Mouse (Mus musculus): ENCODE data around the gene Trpm3.

Gene Trpm3

DNA sequence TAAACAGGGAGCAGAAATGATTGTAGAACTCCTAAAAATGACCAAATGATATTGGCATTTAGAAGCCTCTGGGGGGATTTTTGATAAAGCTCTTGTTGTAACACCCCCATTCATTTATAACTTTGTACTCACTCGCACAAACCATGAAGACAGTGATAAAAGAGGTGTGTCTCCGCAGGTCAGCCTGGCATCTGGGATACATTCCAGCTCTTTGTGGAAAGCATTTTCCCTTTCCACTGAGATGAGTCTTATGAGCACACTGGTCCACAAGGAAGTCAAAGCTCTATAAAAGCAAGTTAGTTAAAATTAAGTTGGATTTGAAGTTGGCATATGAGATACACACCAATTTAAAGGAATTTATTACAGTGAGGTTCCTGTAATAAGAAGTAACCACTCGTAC, 600.4 kb downstream of the Trpm3 start:
- no peak for DNase-seq (ENCODE audit: low read depth, low spot score)

DNA sequence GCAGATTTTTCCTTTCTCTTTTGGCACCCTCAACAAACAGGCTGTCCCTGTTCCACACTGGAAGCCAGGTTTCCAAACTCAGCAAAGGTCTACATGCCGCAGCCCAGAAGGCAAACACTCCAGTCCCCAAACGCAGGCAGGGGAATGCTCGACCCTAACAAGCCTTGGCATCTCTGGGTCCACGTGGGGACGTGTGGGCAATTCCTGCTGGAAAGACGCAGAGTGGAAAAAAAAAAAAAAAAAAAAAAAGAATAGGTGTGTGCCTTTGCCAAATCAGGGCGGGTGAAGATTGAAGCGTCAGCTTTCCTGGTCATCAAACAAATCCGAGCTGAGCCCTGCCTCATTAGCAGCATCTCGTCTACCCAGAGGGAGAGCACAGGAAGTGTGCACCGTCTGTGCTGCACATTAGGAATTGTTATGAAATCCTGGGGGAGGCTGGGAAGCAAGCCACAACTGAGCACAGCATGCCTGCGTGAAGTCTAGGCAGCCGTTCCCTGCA, 614.5 kb downstream of the Trpm3 start:
- DNase-seq (ENCODE audit: low read depth, low spot score) = no peak

DNA sequence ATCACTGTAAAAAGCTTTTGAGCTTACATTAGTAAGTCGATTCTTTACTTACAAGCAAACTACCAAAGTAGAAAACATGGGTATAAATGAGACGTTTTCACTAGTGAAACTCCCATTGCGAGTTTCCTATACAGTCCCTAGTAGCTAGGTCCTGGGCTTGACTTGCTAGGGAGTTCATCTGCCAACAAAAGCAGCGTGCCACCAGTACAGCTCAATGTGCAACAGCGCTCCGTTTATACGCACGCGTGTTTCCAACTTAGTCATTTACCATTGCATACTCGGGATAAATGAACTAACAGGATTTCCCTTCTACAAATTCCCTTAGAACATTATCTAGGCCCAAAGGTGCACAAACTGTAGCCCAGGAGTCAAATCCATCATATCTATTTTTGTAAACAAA, 615.2 kb downstream of the Trpm3 start:
- no peak for DNase-seq (ENCODE audit: low read depth, low spot score)

DNA sequence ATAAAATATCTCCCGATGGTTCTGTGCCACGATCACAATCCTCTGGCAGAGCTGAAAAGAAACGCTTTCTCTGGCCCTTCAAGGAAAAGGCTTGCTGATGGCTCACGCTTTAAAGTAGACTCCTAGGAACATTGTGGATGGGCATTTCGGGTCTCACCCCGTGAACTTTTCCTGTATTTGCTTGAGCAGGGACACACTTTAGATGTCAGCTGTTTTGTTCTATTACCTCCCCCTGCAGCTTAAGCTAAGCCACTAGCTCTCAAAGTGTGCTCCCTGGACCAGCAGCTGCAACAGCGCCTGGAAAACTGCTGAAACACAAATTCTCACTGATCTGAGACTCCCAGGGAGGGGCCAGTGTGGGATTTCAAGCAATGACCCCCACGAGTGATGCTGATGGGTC, 615.7 kb downstream of the Trpm3 start:
- no peak for DNase-seq (ENCODE audit: low read depth, low spot score)

DNA sequence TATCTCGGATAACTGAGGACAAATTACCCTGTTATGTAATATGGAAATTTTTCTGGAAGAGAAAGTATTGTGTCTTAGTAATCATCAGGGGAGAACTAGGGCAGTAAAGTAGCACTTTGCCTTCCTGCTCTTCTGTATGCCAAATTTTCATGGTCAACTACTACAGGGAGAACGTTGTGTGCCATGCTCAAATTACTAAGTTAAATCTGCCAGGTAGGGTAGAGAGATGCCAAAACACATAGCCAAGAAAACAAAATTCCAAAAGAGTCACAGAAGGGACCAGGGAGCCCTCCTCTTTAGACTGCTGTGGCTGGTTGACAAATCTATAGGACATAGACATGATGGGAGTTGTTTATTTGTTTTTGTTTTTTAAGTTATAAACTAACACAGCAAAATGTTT, 619.6 kb downstream of the Trpm3 start:
- no peak for DNase-seq (ENCODE audit: low read depth, low spot score)

DNA sequence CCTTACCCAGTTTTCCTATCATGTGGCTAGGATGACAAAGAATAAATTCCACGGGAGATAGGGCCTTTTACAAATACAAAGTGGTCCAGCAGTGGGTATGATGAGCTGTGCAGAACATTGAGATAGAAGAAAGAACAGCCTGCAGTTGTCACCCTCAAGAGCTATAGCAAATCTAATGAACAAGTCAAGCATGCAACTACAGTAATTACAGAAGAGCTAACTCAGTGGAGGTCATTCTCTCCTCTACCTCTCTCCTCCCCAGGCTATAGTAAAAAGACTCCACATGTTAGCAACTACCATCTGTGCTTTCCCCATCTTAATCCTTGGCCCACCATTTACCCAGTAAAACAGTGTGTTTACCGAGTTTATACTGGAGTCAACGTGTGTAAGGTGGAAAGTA, 629.4 kb downstream of the Trpm3 start:
- DNase-seq (ENCODE audit: low read depth, low spot score) = no peak

DNA sequence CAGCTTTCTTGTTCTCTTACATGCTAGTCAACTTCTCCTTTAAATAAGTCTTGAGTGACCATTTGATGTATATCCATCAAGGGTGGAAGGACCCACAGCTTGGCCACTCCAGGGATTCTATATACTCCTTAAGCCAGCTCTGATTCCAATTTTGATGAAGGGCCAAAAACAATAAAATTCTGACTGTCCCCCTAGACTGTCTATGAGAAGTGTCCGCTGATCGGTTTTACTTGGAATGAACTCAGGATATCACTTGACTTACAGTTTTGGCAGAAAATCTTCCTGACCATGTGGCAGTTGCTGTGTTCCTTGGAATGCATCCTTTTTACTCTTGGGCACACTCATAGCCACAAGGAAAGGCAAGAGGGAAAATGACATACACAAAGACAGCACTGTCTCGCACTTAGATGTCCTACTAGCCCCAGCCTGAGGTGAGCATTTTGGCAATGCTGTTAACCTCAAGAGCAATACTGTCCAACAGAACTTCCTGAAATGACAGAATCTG, 636.4 kb downstream of the Trpm3 start:
- DNase-seq (ENCODE audit: low read depth, low spot score) = no peak

DNA sequence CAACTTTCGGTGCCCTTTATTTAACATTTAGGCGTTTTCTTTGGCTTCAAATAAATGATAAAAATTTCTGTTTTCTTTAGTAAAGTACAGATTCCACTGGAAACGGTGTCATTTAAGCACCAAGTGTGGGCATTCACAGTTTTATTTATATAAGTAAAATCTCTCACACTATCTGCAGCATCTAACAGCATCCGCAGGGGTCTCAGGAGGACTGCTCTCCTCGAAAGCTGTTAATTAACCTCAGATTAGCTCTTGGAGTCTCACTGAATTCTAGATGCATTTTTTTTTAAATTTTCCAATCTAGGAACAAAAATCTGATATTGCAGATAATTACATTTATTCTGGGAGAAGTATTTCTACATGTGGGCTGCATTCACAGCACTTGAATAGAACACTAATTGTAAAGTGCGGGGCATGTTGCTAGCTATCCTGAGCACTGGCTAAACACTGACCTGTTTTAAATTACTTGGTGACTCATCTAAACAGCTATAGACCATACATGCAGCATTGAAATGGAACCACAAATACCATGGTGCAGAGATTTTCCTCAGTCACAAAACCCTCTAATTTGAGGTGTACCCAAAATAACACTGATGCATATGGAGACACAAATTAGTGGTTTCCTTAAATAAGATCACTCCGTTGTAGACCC, 641.5 kb downstream of the Trpm3 start:
- no peak for DNase-seq (ENCODE audit: low read depth, low spot score)

DNA sequence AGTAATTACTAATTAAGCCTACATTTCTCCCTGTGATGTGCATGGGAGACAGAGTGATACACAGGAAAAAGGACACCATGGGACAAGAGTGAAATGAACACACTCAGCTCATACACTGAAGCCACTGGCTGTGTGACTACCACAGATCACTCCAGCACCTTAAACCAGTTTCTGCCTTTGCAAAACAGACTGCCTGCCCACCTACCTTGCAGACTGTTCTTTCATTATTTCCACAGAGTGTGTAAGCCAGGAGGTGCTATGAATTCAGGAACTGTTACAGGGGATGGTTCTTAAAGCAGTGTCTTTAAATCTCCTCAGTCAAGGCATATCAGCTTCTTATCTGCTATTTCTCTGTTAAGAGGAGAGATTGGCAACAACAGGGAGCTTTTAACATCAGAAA, 642.7 kb downstream of the Trpm3 start:
- no peak for DNase-seq (ENCODE audit: low read depth, low spot score)

DNA sequence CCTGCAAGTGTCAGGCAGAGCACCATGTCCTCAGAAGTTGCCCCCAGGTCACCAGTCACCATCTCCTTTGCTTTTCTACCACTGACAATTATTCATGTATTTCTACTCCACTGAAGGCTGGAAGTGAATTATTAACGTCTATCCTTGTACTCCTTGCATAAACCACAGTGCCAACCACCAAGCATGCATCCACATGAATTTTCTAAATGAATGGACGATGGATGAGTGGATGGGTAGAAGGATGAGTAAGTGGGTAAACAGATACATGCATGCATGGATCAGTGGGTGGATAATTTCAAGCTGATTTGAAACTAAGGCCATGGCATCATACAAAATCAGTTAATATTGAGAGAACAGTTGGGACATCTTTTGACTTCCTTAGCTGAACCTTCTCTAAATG, 644.9 kb downstream of the Trpm3 start:
- no peak for DNase-seq (ENCODE audit: low read depth, low spot score)

DNA sequence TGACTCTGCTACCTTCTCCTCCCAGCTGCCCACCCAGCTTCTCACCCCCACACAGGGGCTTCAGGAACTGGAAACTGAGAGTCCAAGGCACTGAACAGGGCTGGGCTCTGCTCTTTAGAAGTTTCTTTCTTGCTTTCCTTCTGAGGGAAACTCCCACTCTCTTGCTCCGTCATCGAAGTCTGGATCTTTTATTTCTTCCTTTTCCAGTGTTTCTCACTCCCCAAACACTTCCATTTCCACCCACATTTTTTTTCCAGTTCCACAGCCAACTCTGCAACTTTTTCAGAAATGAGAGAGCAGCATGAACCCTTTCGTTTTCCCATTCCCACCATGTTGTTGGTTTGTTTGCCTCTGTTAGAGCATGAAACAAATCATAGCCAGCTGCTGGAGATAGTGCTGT, 650.9 kb downstream of the Trpm3 start:
- no peak for DNase-seq (ENCODE audit: low read depth, low spot score)

DNA sequence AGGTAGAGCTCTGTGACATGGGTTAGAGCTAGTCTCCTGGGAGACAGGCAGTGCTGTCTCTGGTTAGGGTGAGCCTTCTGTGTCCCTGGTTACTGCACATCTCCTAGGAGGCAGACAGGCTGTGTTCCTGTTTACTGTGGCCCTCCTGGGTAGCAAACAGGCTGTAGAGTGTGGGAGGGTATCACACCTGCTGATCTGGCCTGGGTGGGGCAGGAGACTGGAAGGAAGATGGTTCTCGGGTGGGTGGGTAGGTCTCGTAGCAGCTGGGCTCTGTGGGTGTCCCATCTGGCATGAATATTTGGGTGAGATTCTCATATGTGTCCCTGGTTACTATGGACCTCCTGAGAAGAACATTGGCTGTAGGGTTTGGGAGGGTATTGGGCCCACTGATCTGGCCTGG, 658.1 kb downstream of the Trpm3 start:
- no peak for DNase-seq (ENCODE audit: low read depth, low spot score)

DNA sequence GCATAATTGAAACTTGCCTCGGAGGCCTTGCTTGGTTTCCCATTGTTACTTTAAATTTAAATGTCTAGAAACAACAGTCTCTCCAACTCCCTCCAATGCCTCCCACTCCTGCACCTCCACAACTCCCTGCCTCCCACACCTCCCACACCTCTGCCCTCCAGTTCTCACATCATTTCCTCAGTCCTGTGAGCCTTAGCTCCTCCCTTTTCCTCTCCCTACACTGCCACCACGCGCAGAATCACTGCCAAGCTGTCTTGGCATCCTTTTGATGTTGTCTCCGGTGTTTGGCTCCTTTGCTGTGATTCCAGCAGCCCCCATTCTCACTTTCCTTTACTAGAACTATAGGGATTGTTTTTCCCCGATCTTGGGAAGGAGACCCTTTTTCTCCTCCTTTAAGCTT, 661.6 kb downstream of the Trpm3 start:
- DNase-seq (ENCODE audit: low read depth, low spot score) = no peak

DNA sequence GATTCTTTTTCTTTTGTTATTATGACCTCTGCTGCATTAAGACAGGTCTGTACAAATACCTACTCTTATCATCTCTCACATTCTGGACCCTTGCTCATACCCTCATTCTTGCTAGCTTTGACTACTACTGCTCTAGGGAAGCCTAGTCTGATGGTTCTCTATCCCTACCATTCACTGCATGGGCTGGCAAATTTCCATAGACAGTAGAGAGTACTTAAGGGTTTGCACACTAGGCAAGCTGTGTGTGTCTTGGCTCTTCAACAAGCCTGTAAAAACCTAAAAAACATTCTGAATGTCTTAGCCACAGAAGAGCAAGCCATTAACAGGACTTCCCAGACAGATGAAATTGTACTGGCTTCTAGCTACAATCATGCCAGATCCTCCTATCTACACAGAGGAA, 664.5 kb downstream of the Trpm3 start:
- DNase-seq (ENCODE audit: low read depth, low spot score) = no peak

DNA sequence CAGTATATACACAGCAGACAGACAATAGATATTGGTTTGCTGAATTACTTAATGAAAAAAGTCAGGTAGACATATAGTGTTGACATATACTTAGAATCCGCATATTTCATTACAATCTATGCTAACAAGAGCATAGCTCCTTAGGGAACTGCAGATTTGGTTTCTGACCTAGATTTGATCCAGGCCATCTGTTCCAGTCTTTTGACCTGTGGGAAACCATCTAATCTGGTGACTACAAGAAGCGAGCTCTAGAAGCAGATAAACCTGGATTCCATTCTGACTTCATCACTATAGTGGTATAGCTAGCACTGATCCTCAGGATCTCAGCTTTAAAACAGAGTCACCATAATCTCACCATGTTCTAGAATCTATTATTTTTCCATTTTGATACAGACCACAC, 665.5 kb downstream of the Trpm3 start:
- DNase-seq (ENCODE audit: low read depth, low spot score) = no peak

DNA sequence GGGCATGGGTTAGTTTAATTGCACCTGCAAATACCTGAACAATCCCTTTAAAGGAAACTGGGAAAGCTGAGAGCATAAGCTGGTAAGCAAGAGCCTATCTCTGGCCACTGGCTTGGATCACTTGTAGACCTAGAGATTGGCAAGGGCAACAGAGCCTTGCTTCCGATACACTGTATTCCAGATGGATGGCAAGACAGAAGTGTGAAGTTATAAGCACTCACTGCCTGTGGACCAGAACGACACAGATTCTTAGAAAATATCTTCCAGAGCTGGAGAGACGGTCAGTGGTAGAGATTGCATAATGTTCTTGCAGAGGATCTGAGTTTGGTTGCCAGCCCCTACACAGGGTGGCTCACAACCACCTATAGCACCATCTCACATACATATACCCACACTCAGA, 671.4 kb downstream of the Trpm3 start:
- DNase-seq (ENCODE audit: low read depth, low spot score) = no peak

DNA sequence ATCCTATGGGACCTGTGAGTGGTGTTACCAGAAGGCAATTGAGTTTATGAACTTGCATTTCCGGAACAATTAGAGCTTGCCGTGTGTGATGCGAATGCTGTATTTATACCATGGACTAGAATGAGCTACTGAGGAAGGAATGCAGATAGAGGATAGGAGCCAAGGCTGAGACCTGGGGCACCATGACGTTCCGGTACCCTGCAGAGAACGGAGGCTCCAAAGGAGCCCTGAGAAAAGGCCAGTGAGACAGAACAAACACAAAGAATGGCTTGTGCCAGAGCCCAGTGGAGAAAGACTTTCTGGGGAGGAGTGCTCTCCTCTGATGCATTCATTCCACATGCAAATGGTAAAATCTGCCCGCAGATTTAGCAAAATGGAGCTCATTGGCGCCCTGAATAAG, 682.9 kb downstream of the Trpm3 start:
- no peak for DNase-seq (ENCODE audit: low read depth, low spot score)

DNA sequence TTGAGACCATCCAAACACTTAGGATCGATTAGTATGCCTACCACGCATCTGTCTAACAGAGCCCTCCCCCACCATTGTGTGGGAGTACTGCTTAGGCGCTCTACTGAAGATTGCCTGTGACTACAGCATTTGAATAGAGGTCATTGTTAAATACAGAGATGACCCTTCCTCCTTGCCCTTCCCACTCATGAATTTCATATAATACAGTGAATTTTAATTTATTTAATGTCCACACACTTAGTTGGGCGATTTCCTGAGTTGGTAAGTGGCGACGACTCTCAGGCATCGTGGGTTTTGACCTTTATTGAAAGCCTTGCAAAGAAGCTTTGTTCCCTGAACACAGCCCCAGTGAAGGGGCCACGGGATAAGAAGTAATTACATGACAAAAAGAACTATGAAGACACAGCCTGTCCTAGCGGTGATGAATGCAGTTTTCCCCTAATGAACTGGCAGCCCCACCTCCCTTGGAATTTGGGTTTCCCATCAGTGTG, 684.7 kb downstream of the Trpm3 start:
- DNase-seq (ENCODE audit: low read depth, low spot score) = no peak

DNA sequence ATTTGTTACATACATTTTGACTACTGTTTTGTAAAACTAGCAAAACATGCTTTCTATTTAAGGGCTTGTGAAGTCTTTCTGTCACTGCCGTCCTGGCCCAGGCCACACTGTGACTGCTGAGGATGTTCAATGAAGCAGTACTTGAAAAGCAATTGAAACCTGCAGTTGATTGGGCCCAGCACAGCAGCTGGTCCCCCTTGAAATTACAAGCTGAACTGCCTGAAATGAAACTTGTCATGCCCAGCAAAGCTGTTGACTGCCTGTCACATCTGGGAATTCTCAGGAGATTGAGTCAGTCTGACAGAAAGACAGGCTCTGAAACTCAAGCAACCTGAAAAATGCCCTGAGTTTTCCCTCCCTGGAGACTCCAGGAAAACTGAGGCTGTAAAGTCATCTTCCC, 687.0 kb downstream of the Trpm3 start:
- no peak for DNase-seq (ENCODE audit: low read depth, low spot score)

DNA sequence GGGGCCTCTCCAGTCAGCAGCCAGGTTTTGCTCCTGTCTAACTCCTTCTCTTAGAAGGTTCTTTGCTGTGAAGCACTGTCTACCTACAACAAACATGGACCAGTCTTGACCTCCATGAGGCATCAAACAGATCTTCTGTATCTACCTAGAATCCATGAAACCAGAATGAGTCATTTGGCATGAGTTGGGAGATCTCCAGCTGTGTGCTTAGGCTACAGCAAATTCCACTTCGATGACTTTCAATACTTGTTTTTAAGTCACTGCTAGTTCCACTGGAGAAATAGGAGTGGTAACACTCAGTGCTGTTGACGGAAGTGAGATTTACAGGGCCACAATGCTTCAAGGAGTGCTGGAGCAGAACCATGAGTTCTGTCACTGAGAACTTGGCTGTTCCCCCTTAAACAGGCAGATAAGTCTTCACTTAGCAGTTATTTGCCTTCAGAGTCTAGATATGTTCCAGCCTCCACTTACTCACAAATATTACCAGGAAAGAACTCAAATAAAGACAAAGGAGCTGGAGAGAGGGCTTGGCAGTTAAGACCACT, 689.4 kb downstream of the Trpm3 start:
- no peak for DNase-seq (ENCODE audit: low read depth, low spot score)

DNA sequence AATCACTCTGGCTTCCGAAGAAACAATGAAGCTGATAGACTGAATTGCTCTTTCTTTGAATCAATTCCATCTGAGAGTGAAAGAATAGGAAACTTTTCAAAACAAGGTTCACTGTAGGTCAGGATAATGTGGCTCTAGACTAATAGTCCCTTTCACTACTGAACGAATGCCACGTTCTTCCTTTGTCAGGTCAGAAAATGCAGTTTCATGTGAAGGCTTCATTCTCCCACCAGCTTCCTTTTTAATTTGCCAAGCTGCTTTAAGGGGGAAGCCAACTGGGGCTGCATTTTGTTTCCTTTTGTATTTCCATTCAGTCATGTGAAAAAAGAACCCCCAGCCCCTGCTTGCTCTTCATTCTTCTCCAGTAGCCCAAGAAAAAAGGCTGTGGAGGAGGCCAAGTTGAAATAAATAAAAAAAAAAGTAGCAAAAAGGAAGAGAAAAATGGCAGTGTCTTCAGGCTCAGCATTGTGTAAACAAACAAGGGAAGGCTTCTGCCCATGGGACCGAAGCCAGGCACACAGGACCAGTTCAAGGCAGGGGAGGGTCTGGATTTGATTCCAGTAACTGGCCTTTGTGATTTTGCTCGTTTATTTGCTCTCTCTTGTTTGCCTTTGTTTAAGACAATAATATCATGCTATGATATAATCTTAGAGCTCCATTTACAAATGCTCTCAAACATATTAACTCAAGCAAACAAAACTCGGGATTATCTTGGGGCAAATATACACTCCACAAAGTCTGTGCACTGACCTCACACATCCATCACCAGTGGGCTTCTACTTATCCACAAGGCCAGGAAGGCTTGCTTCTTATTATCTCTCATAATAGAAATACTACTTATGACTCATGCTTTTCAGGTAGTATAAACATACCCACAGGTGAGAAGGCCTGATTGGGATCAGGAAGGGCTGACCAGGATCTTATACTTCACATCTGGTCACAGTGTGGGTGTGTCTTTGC, 702.5 kb downstream of the Trpm3 start:
- DNase-seq (ENCODE audit: low read depth, low spot score) = no peak

DNA sequence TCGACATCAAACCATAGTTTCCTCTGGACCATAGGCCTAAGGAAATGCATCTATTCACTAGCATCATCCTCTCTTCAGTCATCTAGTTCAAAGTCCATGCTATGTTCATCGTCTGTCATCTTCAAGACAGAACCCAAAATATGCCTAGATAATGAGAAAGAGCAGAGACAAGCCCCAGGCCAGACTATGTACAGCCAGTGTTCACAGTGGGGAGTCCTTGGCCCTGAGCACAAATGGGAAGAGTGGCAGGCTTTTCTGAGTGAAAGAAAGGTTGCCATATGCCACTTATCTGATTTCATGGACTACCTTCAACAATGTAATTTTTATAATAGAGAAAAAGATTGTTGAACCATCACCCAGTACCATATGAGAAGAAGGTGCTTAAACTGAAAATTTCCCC, 703.9 kb downstream of the Trpm3 start:
- DNase-seq (ENCODE audit: low read depth, low spot score) = no peak

Data from retina, adult 2 months (tissue).